Mouse (Mus musculus) kidney, adult 18-20 months (tissue): ENCODE measurements at regions not wholly inside any gene's neighbourhood (a gene's known extent, or its start where the extent isn't known, plus 50 kb on each side); places are given as distances from the start of the nearest gene placed in this dataset.

ENCODE experiments used
- DNase-seq: peaks from one replicate; pipeline ENCODE4 v3.0.0; 2021

- DNase-seq, result peak; percentile 3
Observed at GRCm38 (mm10) chr5:9954652-9955051, 229.7 kb upstream of the Grm3 start.

- DNase-seq, result no peak
Observed at GRCm38 (mm10) chr5:9938746-9939145, 213.8 kb upstream of the Grm3 start.

- no peak for DNase-seq
Observed at GRCm38 (mm10) chr5:9912936-9913335, 188.0 kb upstream of the Grm3 start.

- DNase-seq, result no peak
Observed at GRCm38 (mm10) chr5:9911783-9912182, 186.8 kb upstream of the Grm3 start.

- no peak for DNase-seq
Observed at GRCm38 (mm10) chr5:9911089-9911473, 186.1 kb upstream of the Grm3 start.

- DNase-seq, result no peak
Observed at GRCm38 (mm10) chr5:9910452-9911088, 185.6 kb upstream of the Grm3 start.

- DNase-seq, result no peak
Observed at GRCm38 (mm10) chr5:9895297-9895696, 170.3 kb upstream of the Grm3 start.

GRCm38 (mm10) chr5:9878063-9878462 is 153.1 kb upstream of the Grm3 start:
- no peak for DNase-seq

- no peak for DNase-seq
Observed at GRCm38 (mm10) chr5:9869091-9869490, 144.1 kb upstream of the Grm3 start.

GRCm38 (mm10) chr5:9829750-9830149 is 104.8 kb upstream of the Grm3 start:
- no peak for DNase-seq

GRCm38 (mm10) chr5:9801707-9802106 is 76.7 kb upstream of the Grm3 start:
- peak; percentile 21 for DNase-seq

GRCm38 (mm10) chr5:9781107-9781506 is 56.1 kb upstream of the Grm3 start:
- no peak for DNase-seq
